Mouse (Mus musculus) heart, adult 2 months (tissue): ENCODE measurements around the gene Agap1. TPM values are rescaled to one million over a fixed set of nuclear protein-coding genes. Genes with fewer than 3 reads are reported as not detected.

Source experiments
- DNase-seq, 2 experiments: peaks; one replicate each; pipeline ENCODE4 v3.0.0; 2021
- H3K27ac ChIP-seq: fragments of 200-600 bp; 2 replicates; pipeline ENCODE4 v1.8.1; 2022
- H3K27me3 ChIP-seq: fragments of 200-500 bp; 2 replicates; pipeline ENCODE4 v1.6.1; 2012; ENCODE audit warnings: mild to moderate bottlenecking, low read length, inconsistent platforms, mixed read lengths; ENCODE audit not compliant: control insufficient read depth, insufficient read depth
- H3K36me3 ChIP-seq: fragments of 200-500 bp; 2 replicates; pipeline ENCODE4 v1.6.1; 2012; ENCODE audit warnings: low read length, inconsistent platforms; ENCODE audit not compliant: control insufficient read depth, insufficient read depth
- H3K4me1 ChIP-seq: fragments of 200-500 bp; 2 replicates; pipeline ENCODE4 v1.6.1; 2011; ENCODE audit warnings: low read length; ENCODE audit not compliant: control insufficient read depth, insufficient read depth
- H3K4me3 ChIP-seq: fragments of 200-600 bp; 2 replicates; pipeline ENCODE4 v1.8.1; 2022
- H3K79me2 ChIP-seq: fragments of 200-500 bp; replicated peaks from 2 replicates; pipeline ENCODE4 v1.6.1; 2012; ENCODE audit warnings: mild to moderate bottlenecking, inconsistent platforms, low read length, moderate library complexity, mixed read lengths; ENCODE audit not compliant: control insufficient read depth, insufficient read depth
- H3K9ac ChIP-seq: fragments of 200-500 bp; 2 replicates; pipeline ENCODE4 v1.6.1; 2012; ENCODE audit warnings: low read depth, mild to moderate bottlenecking, control low read depth, inconsistent platforms, low read length, mixed read lengths
- CTCF ChIP-seq: fragments of 200-600 bp; IDR thresholded peaks from 2 replicates; pipeline ENCODE4 v1.8.1; 2022; ENCODE audit warnings: antibody characterized with exemption, mild to moderate bottlenecking, moderate library complexity
- EP300 ChIP-seq: fragments of 200-500 bp; IDR thresholded peaks from 2 replicates; pipeline ENCODE4 v1.6.1; 2011; ENCODE audit warnings: low read depth, low read length, control low read depth; ENCODE audit not compliant: insufficient read depth
- POLR2A ChIP-seq: fragments of 200-500 bp; IDR thresholded peaks from 2 replicates; pipeline ENCODE4 v1.6.1; 2011; ENCODE audit warnings: mild to moderate bottlenecking, low read depth, low read length, control low read depth; ENCODE audit not compliant: insufficient read depth
- WGBS: fragments of 180-500 bp; shearing (Covaris S2); methylation state at CpG from one replicate; pipeline ENCODE4 v1.1.7; 2018; 5-methylcytosine and 5-hydroxymethylcytosine counted together
- intact Hi-C: fragments of 180-260 bp; cut with DNase I; formaldehyde crosslinking; loops from one replicate; pipeline ENCODE4 v1.15.1; 2025
- polyA plus RNA-seq: library from polyadenylated mRNA; depleted of rRNA; stranded (reverse); fragments of >200 nt; gene quantifications from 2 replicates; pipeline ENCODE4 v1.2.3, GENCODE M21; 2012
- total RNA-seq, 2 experiments: library from RNA; stranded (reverse); gene quantifications; 2 replicates each; pipeline ENCODE4 v1.2.3; 2021

Gene Agap1
- total and polyA plus RNA-seq, 3 experiments = 11.4 to 62.1 (median 59.0) TPM

GRCm38 (mm10) chr1:89919206-89919605 is 464.6 kb downstream of the Agap1 start:
- Histone ChIP-seq H3K4me3 (no peak overlapping the region), H3K9ac (no peak overlapping the region), H3K79me2 (no peaks in the 10 kb centered on the region), H3K4me1 (no peaks in the 10 kb centered on the region), H3K27me3 (peaks cover 9% of the 10 kb centered on the region), H3K36me3 (no peaks in the 10 kb centered on the region), H3K27ac (no peak overlapping the region)
- WGBS = 83% methylated on average over 6 of the region's 6 CpGs
- no peak for DNase-seq
- TF ChIP-seq CTCF (no peak), POLR2A (no peak), EP300 (no peak)
- intact Hi-C loops = no loop called here

DNA sequence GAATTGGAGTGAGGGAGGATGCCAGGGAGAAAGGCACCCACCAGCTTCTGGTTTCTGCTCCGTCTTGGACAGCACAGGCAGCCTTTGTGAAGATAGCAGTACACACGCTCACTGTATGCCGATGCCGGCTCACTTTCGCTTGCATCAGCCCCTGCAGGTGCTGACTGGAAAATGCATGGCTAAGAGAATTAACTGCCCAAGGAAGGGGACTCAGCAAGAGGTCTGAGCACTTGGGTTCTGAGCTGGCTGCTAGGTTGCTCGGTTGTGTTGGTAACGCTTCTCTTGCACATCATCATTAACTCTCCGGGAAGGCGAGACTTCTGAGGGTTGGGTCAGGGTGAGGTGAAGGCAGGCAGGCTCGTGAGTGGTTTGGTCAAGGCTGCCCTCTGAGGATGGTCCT is 467.2 kb downstream of the Agap1 start:
- intact Hi-C loops = no loop called here
- TF ChIP-seq EP300 (no peak), CTCF (no peak), POLR2A (no peak)

GRCm38 (mm10) chr1:89922282-89922681 is 467.7 kb downstream of the Agap1 start:
- no peaks in the 10 kb centered on the region for H3K36me3 ChIP-seq
- H3K4me3 ChIP-seq = no peak overlapping the region
- intact Hi-C loops = no loop called here
- TF ChIP-seq CTCF = no peak
- TF ChIP-seq POLR2A = no peak
- no peak for TF ChIP-seq EP300
- H3K27me3 ChIP-seq = peaks cover 15% of the 10 kb centered on the region
- H3K9ac ChIP-seq = no peak overlapping the region
- no peak overlapping the region for H3K27ac ChIP-seq
- 4% methylated on average over 7 of the region's 7 CpGs for WGBS
- DNase-seq = no peak
- H3K79me2 ChIP-seq = no peaks in the 10 kb centered on the region
- H3K4me1 ChIP-seq = no peaks in the 10 kb centered on the region

More for the DNA sequence above, 467.2 kb downstream of the Agap1 start:
- WGBS = 7% methylated on average over 10 of the region's 10 CpGs
- no peak overlapping the region for H3K4me3 ChIP-seq
- no peaks in the 10 kb centered on the region for H3K79me2 ChIP-seq
- no peak overlapping the region for H3K9ac ChIP-seq
- H3K4me1 ChIP-seq = no peaks in the 10 kb centered on the region
- H3K27ac ChIP-seq = no peak overlapping the region
- H3K36me3 ChIP-seq = no peaks in the 10 kb centered on the region
- no peak for DNase-seq
- peaks cover 13% of the 10 kb centered on the region for H3K27me3 ChIP-seq

GRCm38 (mm10) chr1:89922883-89923641 is 468.5 kb downstream of the Agap1 start:
- H3K9ac ChIP-seq = no peak overlapping the region
- no peak overlapping the region for H3K4me3 ChIP-seq

DNA sequence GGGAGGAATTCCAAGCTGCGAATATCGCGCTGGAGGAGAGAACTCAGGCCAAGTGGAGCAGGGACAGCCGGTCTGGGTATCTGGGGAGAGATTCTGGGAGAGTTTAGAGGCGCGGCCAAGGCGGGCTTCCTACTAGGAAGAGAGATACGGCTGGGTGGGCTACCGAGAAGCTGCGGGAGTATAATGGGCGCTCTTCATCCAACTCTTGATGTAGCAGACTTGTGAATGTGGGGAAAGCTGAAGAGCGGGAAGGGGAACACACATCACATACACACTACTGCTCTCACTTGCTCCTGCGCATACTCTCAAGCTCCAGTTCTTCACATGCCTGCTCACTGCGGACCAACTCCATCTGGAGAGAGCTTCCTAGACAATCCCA is 469.0 kb downstream of the Agap1 start:
- intact Hi-C loops = no loop called here
- H3K4me3 ChIP-seq = no peak overlapping the region
- H3K9ac ChIP-seq = no peak overlapping the region

More at GRCm38 (mm10) chr1:89922883-89923641, 468.5 kb downstream of the Agap1 start:
- Histone ChIP-seq H3K79me2 (no peaks in the 10 kb centered on the region), H3K27ac (no peak overlapping the region), H3K27me3 (peaks cover 16% of the 10 kb centered on the region), H3K36me3 (no peaks in the 10 kb centered on the region), H3K4me1 (no peaks in the 10 kb centered on the region)
- 2% methylated on average over 41 of the region's 41 CpGs for WGBS
- intact Hi-C loops = no loop called here
- no peak for DNase-seq
- TF ChIP-seq CTCF = no peak
- TF ChIP-seq POLR2A = no peak
- TF ChIP-seq EP300 = no peak

GRCm38 (mm10) chr1:89925501-89926190 is 471.0 kb downstream of the Agap1 start:
- H3K4me1 ChIP-seq = no peaks in the 10 kb centered on the region; the same call in 1 of the 2 replicates
- no peaks in the 10 kb centered on the region for H3K79me2 ChIP-seq
- TF ChIP-seq EP300 (no peak), POLR2A (no peak), CTCF (no peak)
- H3K27me3 ChIP-seq = peaks cover 34% of the 10 kb centered on the region
- 65% methylated on average over 12 of the region's 12 CpGs for WGBS
- no peak for DNase-seq
- H3K9ac ChIP-seq = no peak overlapping the region
- H3K27ac ChIP-seq = no peak overlapping the region
- H3K4me3 ChIP-seq = no peak overlapping the region
- no peaks in the 10 kb centered on the region for H3K36me3 ChIP-seq
- intact Hi-C loops = loop anchor here (5.0 kb wide), 1 partner anchor 68 kb away; no protein-coding TSS in a partner anchor

More for the DNA sequence above, 469.0 kb downstream of the Agap1 start:
- H3K27me3 ChIP-seq = peaks cover 18% of the 10 kb centered on the region
- TF ChIP-seq EP300 (no peak), POLR2A (no peak), CTCF (no peak)
- no peaks in the 10 kb centered on the region for H3K79me2 ChIP-seq
- H3K4me1 ChIP-seq = no peaks in the 10 kb centered on the region
- DNase-seq = no peak
- no peak overlapping the region for H3K27ac ChIP-seq
- no peaks in the 10 kb centered on the region for H3K36me3 ChIP-seq
- WGBS = 8% methylated on average over 14 of the region's 14 CpGs
